Mouse (Mus musculus): ENCODE measurements around the gene Pus7. TPM values are rescaled to one million over a fixed set of nuclear protein-coding genes. Genes with fewer than 3 reads are reported as not detected.
A peak's percentile ranks its signal among the peaks of the same experiment; 100 is the strongest.

The Pus7 gene
- polyA plus RNA-seq, 1 experiment from 2014 or later, result 37.6 TPM

DNA sequence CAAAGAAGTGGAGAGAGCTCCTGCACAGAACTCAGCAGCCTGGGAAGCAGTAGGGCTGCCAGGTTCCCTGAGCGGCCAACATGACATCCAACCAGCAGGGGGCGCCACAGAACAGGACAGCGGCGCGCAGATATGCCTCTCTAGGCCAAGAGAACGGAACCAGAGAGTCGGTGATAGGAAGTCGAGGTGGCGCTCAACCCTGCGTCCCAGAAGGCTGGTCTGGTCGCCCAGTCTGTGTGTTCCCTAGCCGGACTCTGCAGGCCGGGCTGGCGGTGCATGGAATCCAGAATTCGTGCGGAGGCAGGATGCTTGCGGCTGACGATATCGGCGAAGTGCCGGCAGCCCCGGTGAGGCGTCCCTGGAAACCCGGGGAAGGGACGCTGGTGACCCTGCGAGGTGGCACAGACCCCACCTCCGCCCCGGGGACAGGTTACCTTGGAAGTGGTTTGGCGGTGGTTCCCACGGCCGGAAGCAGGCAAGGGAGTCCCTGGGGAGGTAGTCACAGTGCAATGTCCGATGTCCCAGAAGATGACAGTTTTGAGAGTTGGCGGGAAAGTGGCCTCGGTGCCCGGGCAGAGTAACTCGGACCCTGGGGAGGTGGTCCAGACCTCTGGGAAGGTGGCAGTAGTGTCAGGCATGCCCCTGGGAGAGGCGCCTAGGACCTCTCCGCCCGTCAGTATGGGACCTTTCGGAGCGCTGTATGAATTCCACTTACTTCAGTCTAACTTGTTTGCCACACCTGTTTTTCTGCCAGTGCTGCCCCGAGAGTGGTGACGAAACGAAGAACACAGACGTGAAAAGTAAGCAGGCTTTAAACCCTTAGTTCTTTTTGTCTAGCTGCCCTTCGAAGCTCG is 4.3 kb upstream of the Pus7 start, which contains the start of gene Rint1:
Gene Rint1, plus strand, starts transcription at position 176 of the 854 bp plus-strand sequence.
- Histone ChIP-seq H3K9me3 (replicated peaks) (no peaks in the 10 kb centered on the region), H3K27me3 (replicated peaks) (no peaks in the 10 kb centered on the region), H3K9ac (peak within 1 kb of the TSS; percentile 94), H3K4me1 (peaks cover 38% of the 10 kb centered on the region), H3K4me3 (peak within 1 kb of the TSS; percentile 83), H3K27ac (peak within 1 kb of the TSS; percentile 87), H3K4me2 (peak within 1 kb of the TSS; percentile 69), H3K36me3 (peaks cover 32% of the 10 kb centered on the region)
- WGBS (ENCODE audit: insufficient replicate concordance), result 2% methylated on average over 47 of the region's 47 CpGs
- ATAC-seq, result peak; percentile 80

DNA sequence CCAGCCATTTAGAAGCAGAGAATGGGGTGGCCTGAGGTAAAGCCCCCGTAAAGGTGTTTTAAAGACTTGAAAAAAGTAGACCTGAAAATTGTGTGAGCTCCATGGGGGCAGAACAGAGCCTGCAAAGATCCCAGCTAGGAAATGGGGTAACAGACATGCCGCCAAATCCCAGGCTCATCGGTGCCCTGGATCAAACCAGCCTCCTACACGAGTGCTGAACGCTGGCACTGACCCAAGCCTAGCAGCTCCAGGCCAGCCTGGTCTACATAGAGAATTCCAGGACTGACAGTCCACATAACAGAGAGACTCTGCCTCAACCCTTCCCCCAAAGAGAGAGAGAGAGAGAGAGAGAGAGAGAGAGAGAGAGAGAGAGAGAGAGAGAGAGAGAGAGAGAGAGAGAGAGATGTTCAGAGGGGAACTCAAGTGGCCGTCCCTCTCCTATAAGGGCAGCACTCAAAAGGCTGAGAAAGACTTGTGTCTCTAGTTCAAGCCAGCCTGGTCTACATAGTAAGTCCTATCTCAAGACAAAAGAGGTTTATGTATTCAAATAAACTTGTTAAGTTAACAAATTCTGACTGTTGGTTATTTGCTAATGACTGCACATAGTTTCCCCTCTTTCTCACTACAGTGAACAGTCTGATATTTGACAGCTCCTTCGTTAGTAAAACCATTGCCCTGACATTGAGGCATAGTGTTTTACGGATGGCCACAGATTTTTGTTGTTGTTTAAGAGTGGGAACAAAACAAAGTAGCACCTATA is 1.3 kb downstream of the Pus7 start:
- H3K27ac ChIP-seq, result peak overlapping the region; percentile 61
- peaks cover 39% of the 10 kb centered on the region for H3K4me1 ChIP-seq
- no peak for ATAC-seq
- 34% methylated on average over 8 of the region's 8 CpGs for WGBS (ENCODE audit: insufficient replicate concordance)
- H3K27me3 ChIP-seq (replicated peaks), result no peaks in the 10 kb centered on the region
- peaks cover 16% of the 10 kb centered on the region for H3K36me3 ChIP-seq
- peak overlapping the region; percentile 89 for H3K9ac ChIP-seq
- H3K4me3 ChIP-seq, result peak overlapping the region; percentile 76
- no peaks in the 10 kb centered on the region for H3K9me3 ChIP-seq (replicated peaks)
- H3K4me2 ChIP-seq, result peak overlapping the region; percentile 81

GRCm38 (mm10) chr5:23781172-23781571 is 2.3 kb downstream of the Pus7 start:
- ATAC-seq, result no peak
- H3K9ac ChIP-seq, result no peak overlapping the region; the same call in 1 of the 2 replicates
- WGBS (ENCODE audit: insufficient replicate concordance), result 48% methylated on average over 4 of the region's 4 CpGs
- peaks cover 37% of the 10 kb centered on the region for H3K4me1 ChIP-seq
- H3K27ac ChIP-seq, result no peak overlapping the region
- peak overlapping the region; percentile 76; the same call in 1 of the 2 replicates for H3K4me3 ChIP-seq
- H3K9me3 ChIP-seq (replicated peaks), result no peaks in the 10 kb centered on the region
- peaks cover 25% of the 10 kb centered on the region for H3K36me3 ChIP-seq
- H3K4me2 ChIP-seq, result peak overlapping the region; percentile 81
- no peaks in the 10 kb centered on the region for H3K27me3 ChIP-seq (replicated peaks)

GRCm38 (mm10) chr5:23780516-23780915 is 3.0 kb downstream of the Pus7 start:
- ATAC-seq, result no peak
- H3K4me3 ChIP-seq, result no peak overlapping the region
- WGBS (ENCODE audit: insufficient replicate concordance), result 73% methylated on average over 4 of the region's 4 CpGs
- H3K4me1 ChIP-seq, result peaks cover 37% of the 10 kb centered on the region
- no peak overlapping the region for H3K9ac ChIP-seq
- peaks cover 30% of the 10 kb centered on the region for H3K36me3 ChIP-seq
- no peak overlapping the region for H3K4me2 ChIP-seq
- H3K9me3 ChIP-seq (replicated peaks), result no peaks in the 10 kb centered on the region
- no peak overlapping the region for H3K27ac ChIP-seq
- no peaks in the 10 kb centered on the region for H3K27me3 ChIP-seq (replicated peaks)

- no peak for ATAC-seq
- 69% methylated on average over 6 of the region's 6 CpGs for WGBS (ENCODE audit: insufficient replicate concordance)
Observed at GRCm38 (mm10) chr5:23774186-23774585, 9.3 kb downstream of the Pus7 start.

GRCm38 (mm10) chr5:23771105-23771504 is 12.4 kb downstream of the Pus7 start:
- Histone ChIP-seq H3K4me3 (peak overlapping the region; percentile 15), H3K36me3 (peaks cover 75% of the 10 kb centered on the region), H3K27me3 (replicated peaks) (no peaks in the 10 kb centered on the region), H3K27ac (peak overlapping the region; percentile 76), H3K9ac (0 out of 2 replicates have a peak overlapping the region, but pooled peaks have one; percentile 10), H3K9me3 (replicated peaks) (no peaks in the 10 kb centered on the region), H3K4me2 (peak overlapping the region; percentile 52), H3K4me1 (peaks cover 15% of the 10 kb centered on the region)
- ATAC-seq, result peak; percentile 94
- WGBS (ENCODE audit: insufficient replicate concordance), result 21% methylated on average over 8 of the region's 8 CpGs

More at GRCm38 (mm10) chr5:23774186-23774585, 9.3 kb downstream of the Pus7 start:
- H3K4me3 ChIP-seq, result no peak overlapping the region
- peaks cover 71% of the 10 kb centered on the region for H3K36me3 ChIP-seq
- H3K4me2 ChIP-seq, result no peak overlapping the region
- no peak overlapping the region for H3K27ac ChIP-seq
- H3K4me1 ChIP-seq, result peaks cover 15% of the 10 kb centered on the region
- no peaks in the 10 kb centered on the region for H3K9me3 ChIP-seq (replicated peaks)
- no peak overlapping the region for H3K9ac ChIP-seq
- no peaks in the 10 kb centered on the region for H3K27me3 ChIP-seq (replicated peaks)

DNA sequence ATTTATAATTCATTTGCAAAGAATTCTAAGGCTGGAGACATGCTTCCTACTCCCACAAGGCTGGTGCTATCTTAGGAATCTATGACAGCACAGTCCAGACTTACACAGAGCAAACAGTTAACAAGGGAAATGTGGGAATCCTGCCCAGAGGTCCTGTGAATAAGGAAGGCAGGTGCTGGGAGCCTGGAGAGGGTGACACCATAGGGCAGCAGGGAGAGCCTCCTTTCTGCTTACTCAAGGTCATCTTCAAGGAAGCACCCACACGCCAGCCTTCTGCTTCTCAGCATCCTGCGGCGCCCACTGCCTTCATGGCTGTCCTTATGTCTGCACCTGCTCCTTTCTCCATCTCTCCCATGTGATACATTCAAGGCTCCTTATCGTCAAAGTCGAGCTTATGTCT is 19.0 kb downstream of the Pus7 start:
- Histone ChIP-seq H3K4me1 (no peaks in the 10 kb centered on the region), H3K9me3 (replicated peaks) (no peaks in the 10 kb centered on the region), H3K4me3 (no peak overlapping the region), H3K27ac (no peak overlapping the region), H3K9ac (no peak overlapping the region), H3K27me3 (replicated peaks) (no peaks in the 10 kb centered on the region), H3K36me3 (peaks cover 85% of the 10 kb centered on the region), H3K4me2 (no peak overlapping the region)
- 81% methylated on average over 5 of the region's 5 CpGs for WGBS (ENCODE audit: insufficient replicate concordance)
- no peak for ATAC-seq

DNA sequence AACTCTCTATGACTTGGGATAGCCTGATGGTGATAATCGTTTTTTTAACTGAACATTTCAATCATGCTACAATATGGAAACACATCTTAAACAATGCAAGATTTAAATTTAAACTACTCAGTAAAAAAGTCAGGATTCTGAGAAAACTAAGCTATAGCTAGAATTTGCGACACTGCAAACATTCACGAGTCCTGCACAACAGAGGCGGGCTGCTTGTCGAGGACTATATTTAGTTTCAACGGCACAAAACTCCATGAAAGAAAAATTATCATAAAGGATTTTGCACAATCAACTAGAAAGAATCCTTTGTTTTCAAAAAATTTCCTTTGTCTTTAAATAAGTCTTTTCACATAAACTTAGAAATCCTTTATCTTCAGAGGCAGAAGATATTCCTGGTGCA is 21.0 kb downstream of the Pus7 start:
- Histone ChIP-seq H3K9ac (no peak overlapping the region), H3K27ac (no peak overlapping the region), H3K36me3 (peaks cover 89% of the 10 kb centered on the region), H3K4me3 (no peak overlapping the region), H3K4me2 (no peak overlapping the region), H3K9me3 (replicated peaks) (no peaks in the 10 kb centered on the region), H3K4me1 (no peaks in the 10 kb centered on the region), H3K27me3 (replicated peaks) (no peaks in the 10 kb centered on the region)
- ATAC-seq, result no peak
- WGBS (ENCODE audit: insufficient replicate concordance), result 86% methylated on average over 6 of the region's 6 CpGs

DNA sequence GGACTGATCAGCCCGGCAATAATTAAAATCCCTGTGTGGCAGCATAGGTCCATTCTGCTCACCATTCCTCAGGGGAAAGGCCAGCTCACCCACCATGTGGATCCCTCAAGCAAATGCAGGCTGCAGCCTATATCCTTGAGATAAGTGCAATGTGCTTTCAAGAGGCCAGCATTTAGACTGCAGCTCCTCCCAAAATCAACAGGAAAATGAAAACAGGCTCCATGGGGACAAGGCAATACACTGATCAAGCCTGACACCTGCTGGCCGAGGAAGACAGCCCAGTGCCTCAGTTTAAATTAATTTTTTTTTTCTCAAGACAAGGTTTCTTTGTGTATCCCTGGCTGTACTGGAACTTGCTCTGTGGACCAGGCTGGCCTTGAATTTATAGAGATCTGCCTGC is 24.9 kb downstream of the Pus7 start:
- no peak for ATAC-seq
- Histone ChIP-seq H3K4me1 (no peaks in the 10 kb centered on the region), H3K4me2 (no peak overlapping the region), H3K27ac (no peak overlapping the region), H3K4me3 (no peak overlapping the region), H3K9me3 (replicated peaks) (no peaks in the 10 kb centered on the region), H3K36me3 (peaks cover 93% of the 10 kb centered on the region), H3K9ac (no peak overlapping the region), H3K27me3 (replicated peaks) (no peaks in the 10 kb centered on the region)
- 54% methylated on average over 2 of the region's 2 CpGs for WGBS (ENCODE audit: insufficient replicate concordance)

GRCm38 (mm10) chr5:23756368-23756767 is 27.1 kb downstream of the Pus7 start:
- Histone ChIP-seq H3K4me1 (no peaks in the 10 kb centered on the region), H3K9me3 (replicated peaks) (no peaks in the 10 kb centered on the region), H3K27ac (no peak overlapping the region), H3K9ac (no peak overlapping the region), H3K36me3 (peaks cover 88% of the 10 kb centered on the region), H3K4me3 (no peak overlapping the region), H3K27me3 (replicated peaks) (no peaks in the 10 kb centered on the region), H3K4me2 (no peak overlapping the region)
- no peak for ATAC-seq
- 88% methylated on average over 4 of the region's 4 CpGs for whole genome bisulfite sequencing (ENCODE audit: insufficient replicate concordance)

- Histone ChIP-seq H3K9me3 (replicated peaks) (no peaks in the 10 kb centered on the region), H3K27me3 (replicated peaks) (no peaks in the 10 kb centered on the region), H3K4me2 (no peak overlapping the region), H3K36me3 (peaks cover 90% of the 10 kb centered on the region), H3K9ac (no peak overlapping the region), H3K4me3 (no peak overlapping the region), H3K4me1 (no peaks in the 10 kb centered on the region), H3K27ac (no peak overlapping the region)
- WGBS (ENCODE audit: insufficient replicate concordance), result 88% methylated on average over 9 of the region's 9 CpGs
- ATAC-seq, result no peak
Observed at GRCm38 (mm10) chr5:23755591-23755990, 27.9 kb downstream of the Pus7 start.

DNA sequence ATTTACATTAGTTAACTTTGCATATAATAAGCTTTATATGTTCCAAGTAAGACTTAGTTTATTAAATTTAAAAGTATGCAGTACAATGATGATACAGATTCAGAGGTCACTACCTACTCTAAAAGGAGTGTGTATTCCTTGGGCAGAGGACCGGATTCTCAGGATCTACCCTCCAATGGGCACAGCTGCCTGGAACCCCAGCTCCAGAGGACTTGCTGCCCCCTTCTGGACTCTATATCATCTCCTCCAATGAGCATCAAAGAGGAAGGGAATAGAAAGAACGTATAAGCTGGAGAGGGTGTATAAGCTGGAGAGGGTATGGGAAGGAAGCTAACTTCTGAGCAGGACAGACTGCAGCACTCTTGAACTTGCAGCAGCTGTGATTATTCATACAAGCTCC is 33.6 kb downstream of the Pus7 start:
- 72% methylated on average over 2 of the region's 2 CpGs for WGBS (ENCODE audit: insufficient replicate concordance)
- Histone ChIP-seq H3K4me3 (no peak overlapping the region), H3K36me3 (peaks cover 86% of the 10 kb centered on the region), H3K4me1 (no peaks in the 10 kb centered on the region), H3K9ac (no peak overlapping the region), H3K27me3 (replicated peaks) (no peaks in the 10 kb centered on the region), H3K27ac (no peak overlapping the region), H3K4me2 (no peak overlapping the region), H3K9me3 (replicated peaks) (no peaks in the 10 kb centered on the region)
- ATAC-seq, result no peak

Measured in liver, embryonic 12.5 days (tissue).